Mouse (Mus musculus) lung, postnatal 0 days (tissue): ENCODE measurements at regions not wholly inside any gene's neighbourhood (a gene's known extent, or its start where the extent isn't known, plus 50 kb on each side); places are given as distances from the start of the nearest gene placed in this dataset.

ENCODE experiments used
- CTCF ChIP-seq: IDR thresholded peaks from 2 replicates; pipeline ENCODE4 v1.5.1; 2016; ENCODE audit warnings: antibody characterized with exemption, mild to moderate bottlenecking
- EP300 ChIP-seq: IDR thresholded peaks from 2 replicates; pipeline ENCODE4 v1.6.1; 2016; ENCODE audit warnings: antibody characterized with exemption, mild to moderate bottlenecking, control low read depth

GRCm38 (mm10) chr9:92826708-92827353, 284.8 kb downstream of the Plod2 start:
- no peak for TF ChIP-seq CTCF
- TF ChIP-seq EP300: no peak
